Mouse (Mus musculus): ENCODE results near the gene Slc16a5.

DNA sequence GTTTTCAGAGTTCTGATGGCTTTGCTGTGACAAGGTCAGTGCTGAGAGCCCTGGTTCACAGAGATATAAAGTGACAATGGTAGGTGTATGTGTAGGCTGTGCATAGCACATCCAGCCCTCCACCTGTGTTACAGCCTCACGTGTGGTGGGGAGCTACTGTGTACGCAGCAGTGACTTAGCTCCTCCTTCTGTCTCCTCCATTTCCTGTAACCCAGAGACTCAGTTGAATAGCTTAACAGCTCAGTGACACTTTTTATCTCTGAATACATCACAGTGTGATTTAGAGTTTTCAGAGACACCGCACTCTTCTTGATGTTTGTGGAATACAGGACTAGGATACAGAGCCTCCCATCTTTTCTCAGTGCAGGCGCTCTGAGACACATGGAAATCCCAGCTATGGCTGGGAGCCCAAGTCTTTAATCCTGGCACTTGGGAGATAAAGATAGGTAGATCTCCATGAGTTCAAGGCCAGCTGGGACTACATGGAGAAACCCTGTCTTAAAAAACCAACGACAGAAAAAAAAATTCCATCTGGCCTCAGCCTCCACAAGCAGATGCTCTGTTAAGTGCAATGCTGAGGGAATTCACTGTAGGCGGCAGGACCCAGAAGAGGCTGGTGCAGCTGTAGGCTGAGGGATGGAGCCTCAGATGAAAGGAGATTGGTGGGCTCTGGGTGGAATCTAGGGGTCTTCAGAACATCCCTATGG is 19.4 kb downstream of the Slc16a5 start:
- TF ChIP-seq GATA1 (IDR thresholded peaks at IDR 0.05; ENCODE audit: borderline replicate concordance, low read length) = no peak
- TF ChIP-seq FLI1 (IDR thresholded peaks at IDR 0.05; ENCODE audit: low read length) = no peak
